Mouse (Mus musculus) testis, adult 2 months (tissue): ENCODE measurements around the gene Wfikkn1.

ENCODE experiments used
- CTCF ChIP-seq: fragments of 200-500 bp; IDR thresholded peaks from 2 replicates; pipeline ENCODE4 v1.5.1; 2012; ENCODE audit warnings: low read depth, mild to moderate bottlenecking, inconsistent platforms, low read length, moderate library complexity; ENCODE audit not compliant: control insufficient read depth, insufficient read depth, insufficient replicate concordance
- POLR2A ChIP-seq: fragments of 200-500 bp; IDR thresholded peaks from 2 replicates; pipeline ENCODE4 v1.6.1; 2012; ENCODE audit warnings: low read depth, mild to moderate bottlenecking, inconsistent platforms, low read length, moderate library complexity; ENCODE audit not compliant: control insufficient read depth

GRCm38 (mm10) chr17:25865288-25865687 is 15.4 kb downstream of the Wfikkn1 start:
- TF ChIP-seq POLR2A = no peak
- no peak for TF ChIP-seq CTCF
